Mouse (Mus musculus) megakaryocyte, embryonic 14.5 days (primary cell): ENCODE measurements around the gene Tnfsfm13.

ENCODE experiments used
- FLI1 ChIP-seq: IDR thresholded peaks from 2 replicates; pipeline ENCODE4 v1.6.1; 2012; ENCODE audit warnings: low read length, inconsistent platforms, mixed read lengths
- GATA1 ChIP-seq: IDR thresholded peaks from 3 replicates; pipeline ENCODE4 v1.6.1; 2012; ENCODE audit warnings: mixed read lengths, low read length, inconsistent platforms, borderline replicate concordance

GRCm38 (mm10) chr11:69719423-69719822 lies 23.5 kb upstream of the Tnfsfm13 start:
- TF ChIP-seq GATA1 (no peak), FLI1 (no peak)
